Mouse (Mus musculus) cerebellum, adult 11-12 months (tissue): ENCODE results near the gene Gpbp1l1.

ENCODE experiments used
- DNase-seq: peaks from one replicate; pipeline ENCODE4 v3.0.0; 2022

The Gpbp1l1 gene

DNA sequence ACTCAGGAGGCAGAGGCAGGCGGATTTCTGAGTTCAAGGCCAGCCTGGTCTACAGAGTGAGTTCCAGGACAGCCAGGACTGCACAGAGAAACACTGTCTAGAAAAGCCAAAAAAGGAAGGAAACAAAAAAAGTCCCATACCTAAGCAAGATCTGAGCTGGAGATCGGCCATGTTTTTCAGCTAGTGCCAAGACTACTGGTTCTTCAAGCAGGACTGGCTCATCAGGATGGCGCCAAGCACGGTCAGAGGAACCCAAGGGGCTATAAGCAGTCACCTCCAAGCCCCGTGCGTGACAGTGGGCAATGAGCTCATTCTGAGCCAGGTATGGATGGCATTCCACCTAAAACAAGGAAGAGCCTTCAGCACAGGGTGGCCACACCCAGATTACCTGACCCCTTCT, 81.4 kb downstream of the Gpbp1l1 start:
- DNase-seq = no peak

DNA sequence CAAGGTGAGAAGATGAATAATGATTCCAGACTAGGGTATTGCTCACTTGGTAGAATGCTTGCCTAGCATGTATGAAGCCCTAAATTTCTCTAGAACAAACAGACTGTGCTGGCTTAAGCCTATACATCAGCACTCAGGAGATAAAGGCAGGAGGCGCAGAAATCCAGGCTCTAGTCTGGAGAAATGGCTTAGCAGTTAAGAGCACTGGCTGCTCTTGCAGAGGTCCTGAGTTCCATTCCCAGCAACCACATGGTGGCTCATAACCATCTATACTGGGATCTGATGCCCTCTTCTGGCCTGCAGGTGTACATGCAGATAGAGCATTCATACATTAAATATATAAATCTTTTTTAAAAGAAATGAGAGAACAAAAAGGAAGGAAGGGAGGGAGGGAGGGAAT, 84.6 kb downstream of the Gpbp1l1 start:
- DNase-seq = no peak
